Mouse (Mus musculus) spleen, postnatal 14 days (tissue): ENCODE measurements around the gene Pjvk.
A peak's percentile ranks its signal among the peaks of the same experiment; 100 is the strongest.

Experiments
- DNase-seq, 2 experiments: peaks; one replicate each; pipeline ENCODE4 v3.0.0; 2021 to 2022; ENCODE audit warnings: low spot score in 2 of 2

The Pjvk gene

GRCm38 (mm10) chr2:76667200-76667599 lies 18.9 kb downstream of the Pjvk start:
- no peak for DNase-seq

- DNase-seq, result no peak
These were observed 23.4 kb downstream of the Pjvk start for GRCm38 (mm10) chr2:76671641-76672040.

DNA sequence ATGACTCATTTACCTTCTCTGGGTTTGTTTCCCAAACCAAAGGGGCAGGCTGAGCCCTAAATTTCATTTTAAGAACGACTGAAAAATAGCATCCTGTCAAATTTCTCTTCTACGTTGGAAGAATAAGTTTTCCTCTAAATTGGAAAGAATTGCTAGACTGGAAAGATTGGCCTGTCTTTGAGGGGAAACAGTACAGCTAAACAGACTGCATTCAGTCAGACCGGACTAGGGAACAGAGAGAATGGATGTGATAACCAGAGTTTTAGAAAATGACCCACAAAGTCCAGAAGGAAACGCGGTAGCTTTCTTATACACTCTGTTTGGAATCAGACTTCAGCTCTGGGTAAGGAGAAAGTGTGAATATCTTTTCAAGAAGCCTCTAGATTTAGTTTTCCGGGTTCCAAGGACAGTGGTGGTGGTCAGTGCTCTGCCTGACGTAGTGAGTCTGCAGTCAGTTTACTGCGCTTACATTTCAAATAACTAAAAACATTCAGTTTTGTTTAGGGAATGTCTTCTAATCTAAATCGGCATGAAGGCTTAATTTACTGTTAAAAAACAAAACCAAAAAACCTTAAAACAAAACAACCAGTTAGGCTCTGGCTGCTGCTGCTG lies 24.0 kb downstream of the Pjvk start:
- no peak for DNase-seq

DNA sequence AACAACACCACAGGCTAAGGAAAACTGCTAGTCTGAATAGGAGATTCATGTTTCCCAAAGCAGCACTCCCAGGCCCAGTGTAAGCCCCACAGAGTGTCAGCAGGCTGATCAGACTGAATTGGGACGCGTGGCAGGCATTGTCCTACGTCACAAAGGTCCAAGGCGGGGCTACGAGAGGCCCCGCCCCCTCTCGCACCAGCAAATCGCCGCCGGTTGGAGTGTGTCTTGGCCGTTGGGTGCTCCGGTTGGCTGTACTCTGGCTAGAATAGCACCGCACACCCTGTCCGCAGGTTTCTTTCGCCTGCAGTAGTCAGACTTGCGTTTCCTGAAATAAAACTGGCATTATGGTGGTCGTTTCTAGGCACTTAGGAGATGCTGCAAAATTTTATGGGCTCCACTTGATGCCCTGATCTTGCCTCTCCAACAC lies 24.7 kb downstream of the Pjvk start, which contains the start of gene Fkbp7:
Fkbp7 (minus strand) TSS at position 151 of the 427 bp plus-strand sequence.
- DNase-seq, result peak; percentile 74 to 80

- peak; percentile 27 to 41 for DNase-seq
These were observed 25.3 kb downstream of the Pjvk start for GRCm38 (mm10) chr2:76673472-76674081.

DNA sequence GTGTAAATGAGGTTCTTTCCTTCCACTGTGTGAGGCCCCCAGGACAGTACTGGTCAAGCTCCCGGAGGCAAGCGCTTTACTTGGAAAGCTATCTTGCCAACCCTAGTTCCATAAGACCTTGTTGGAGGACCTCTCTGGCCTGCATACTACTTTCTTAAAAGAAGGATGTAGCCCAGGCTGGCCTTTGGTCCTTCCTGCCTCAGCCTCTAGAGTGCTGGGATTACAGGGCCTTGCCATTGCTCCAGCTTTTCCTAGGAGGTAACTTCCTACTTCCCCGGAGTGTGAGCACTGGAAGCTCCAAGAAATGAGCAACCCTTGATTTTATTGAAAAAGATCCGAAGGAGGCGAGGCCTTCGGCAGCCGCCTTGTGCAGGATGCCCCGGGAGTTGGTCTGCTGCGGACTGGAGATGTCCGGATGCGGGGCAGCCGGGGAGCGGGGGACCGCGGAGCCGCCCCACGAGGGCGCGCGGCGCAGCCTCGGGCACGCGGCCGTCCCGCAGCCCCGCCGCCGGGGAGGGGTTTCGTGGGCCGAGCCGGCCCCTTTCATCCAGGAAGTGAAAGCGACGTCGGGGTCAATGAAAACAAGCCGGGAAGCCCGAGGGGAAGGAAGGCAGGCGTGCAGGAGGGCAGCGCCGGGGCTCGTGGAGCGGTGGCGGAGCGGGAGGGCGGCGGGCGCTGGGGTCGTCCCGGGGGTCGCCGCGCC lies 26.6 kb downstream of the Pjvk start, which contains the start of gene Plekha3:
Plekha3 (plus strand) TSS at position 557 of the 703 bp plus-strand sequence.
- DNase-seq, result peak; percentile 61 to 68

DNA sequence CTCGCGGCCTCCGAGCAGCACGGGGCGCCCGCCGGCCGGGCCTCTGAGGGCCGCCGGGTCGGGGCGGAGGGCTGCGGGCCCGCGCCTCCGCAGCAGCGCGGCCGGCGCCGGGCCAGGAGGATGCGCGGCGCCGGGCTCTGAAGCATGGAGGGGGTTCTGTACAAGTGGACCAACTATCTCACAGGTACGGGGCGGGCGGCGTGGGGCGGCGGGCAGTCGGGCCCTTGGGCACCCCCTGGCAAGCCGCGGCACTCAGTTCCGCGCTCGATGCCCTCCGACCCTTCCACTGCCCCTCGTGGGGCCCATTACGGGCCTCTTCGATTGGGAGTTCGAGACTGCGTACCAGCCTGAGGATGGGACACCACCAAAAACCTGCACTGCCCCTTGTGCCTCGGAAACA lies 27.2 kb downstream of the Pjvk start:
- peak in 1 of 2 experiments; percentile 6 for DNase-seq

DNA sequence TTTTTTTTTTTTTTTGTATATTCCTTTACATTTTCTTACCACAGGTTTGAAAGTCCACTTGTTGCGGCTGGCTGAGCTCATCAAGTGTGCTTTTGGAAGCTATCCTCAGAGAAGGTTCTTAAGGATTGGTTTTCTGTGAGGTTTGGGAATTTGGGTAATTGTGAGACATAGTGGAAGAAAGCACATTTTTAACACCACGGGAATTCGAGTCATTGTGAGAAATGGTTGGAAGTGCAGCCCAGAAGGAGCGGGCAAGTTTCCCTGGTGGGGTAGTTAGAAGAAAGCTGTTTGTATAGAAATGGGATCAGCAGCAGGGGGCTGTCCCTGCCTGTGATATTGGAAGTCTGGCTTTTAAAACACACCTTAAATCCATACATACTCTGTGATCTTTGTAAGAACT lies 27.7 kb downstream of the Pjvk start:
- DNase-seq, result no peak

- DNase-seq, result no peak
These were observed 28.3 kb downstream of the Pjvk start for GRCm38 (mm10) chr2:76676401-76677226.

GRCm38 (mm10) chr2:76682301-76682700 lies 34.0 kb downstream of the Pjvk start:
- DNase-seq, result no peak

- DNase-seq, result no peak
These were observed 38.7 kb downstream of the Pjvk start for GRCm38 (mm10) chr2:76686986-76687385.

DNA sequence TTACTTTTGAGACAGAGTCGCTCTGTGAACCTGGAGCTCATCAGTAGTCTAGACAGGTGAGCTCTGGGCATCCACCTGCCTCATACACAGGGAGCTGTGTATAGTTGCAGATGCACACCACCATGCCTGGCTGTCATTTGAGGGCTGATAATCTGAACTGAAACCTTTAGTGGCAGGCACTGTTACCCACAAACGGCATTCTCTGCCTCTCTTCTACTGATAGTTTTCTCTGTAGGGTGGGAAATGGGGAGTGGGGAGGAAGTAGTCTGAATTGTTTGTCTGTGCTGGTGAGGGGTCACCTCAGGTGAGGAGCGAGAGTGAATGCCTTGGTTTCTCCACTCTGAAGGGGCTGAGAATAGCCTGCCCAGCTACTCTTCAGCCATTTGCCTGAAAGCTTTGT lies 39.3 kb downstream of the Pjvk start:
- no peak for DNase-seq

GRCm38 (mm10) chr2:76688162-76688561 lies 39.9 kb downstream of the Pjvk start:
- DNase-seq, result no peak

GRCm38 (mm10) chr2:76690436-76691204 lies 42.3 kb downstream of the Pjvk start:
- DNase-seq, result no peak

- DNase-seq, result no peak
These were observed 45.5 kb downstream of the Pjvk start for GRCm38 (mm10) chr2:76693765-76694164.

GRCm38 (mm10) chr2:76695290-76695689 lies 47.0 kb downstream of the Pjvk start:
- no peak for DNase-seq

GRCm38 (mm10) chr2:76702188-76702587 lies 53.9 kb downstream of the Pjvk start:
- DNase-seq, result no peak

- no peak for DNase-seq
These were observed 54.5 kb downstream of the Pjvk start for GRCm38 (mm10) chr2:76702751-76703150.

- DNase-seq, result no peak
These were observed 57.4 kb downstream of the Pjvk start for GRCm38 (mm10) chr2:76705655-76706054.
